ENCODE assay signal across 26 mouse cellular contexts in the genomic region with DNA sequence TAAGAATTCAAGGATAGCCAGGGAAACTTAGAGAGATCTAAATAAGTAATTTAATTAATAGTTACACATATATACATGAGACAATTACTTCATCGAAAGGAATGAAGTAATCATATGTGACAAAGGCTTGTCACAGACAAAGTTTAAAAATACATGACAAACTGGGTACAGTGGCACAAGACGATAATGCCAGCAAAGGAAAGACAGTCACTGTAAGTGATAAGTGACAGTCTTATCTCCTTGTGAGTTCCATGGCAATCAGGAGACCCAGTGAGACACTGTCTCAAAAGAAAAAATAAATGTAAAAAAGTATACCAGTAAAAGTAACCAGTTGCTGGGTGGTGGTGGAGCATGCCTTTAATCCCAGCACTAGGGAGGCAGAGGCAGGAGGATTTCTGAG. TPM values are rescaled to one million over a fixed set of nuclear protein-coding genes. Genes with fewer than 3 reads are reported as not detected.
DNase-seq lines count a peak whose midpoint lies in the region; ATAC-seq and TF ChIP-seq lines count a peak whose summit lies in the region.
"Had no signal": no experiment of that assay in that cellular context is flagged by ENCODE, and none has a peak within 500 bp of the region (broad histone marks: within the 10 kb centered on the region; RNA-seq: fewer than 3 reads in every experiment).

No protein-coding gene starts in this region.

- no peak overlapping the region for H3K4me3 ChIP-seq in liver, embryonic 12.5 days
- no peak overlapping the region for H3K4me3 ChIP-seq in liver, embryonic 11.5 days (ENCODE audit: low read depth, low read length)
- H3K4me3 ChIP-seq in liver, embryonic 14.5 days (ENCODE audit: insufficient read depth in 1 of 2, low read depth in 2 of 2, low read length in 2 of 2) = no peak overlapping the region
- no peak overlapping the region for H3K4me3 ChIP-seq in liver, postnatal 0 days (ENCODE audit: low read depth, low read length)
- H3K4me3 ChIP-seq: embryonic facial prominence, embryonic 12.5 days; embryonic facial prominence, embryonic 15.5 days; forebrain, embryonic 15.5 days; heart, adult 2 months; heart, embryonic 10.5 days; heart, embryonic 13.5 days had no signal

- H3K27ac ChIP-seq in liver, embryonic 12.5 days = no peak overlapping the region
- no peak overlapping the region for H3K27ac ChIP-seq in liver, embryonic 11.5 days (ENCODE audit: low read depth, low read length)
- no peak overlapping the region for H3K27ac ChIP-seq in liver, embryonic 14.5 days
- no peak overlapping the region for H3K27ac ChIP-seq in liver, postnatal 0 days (ENCODE audit: low read depth)
- H3K27ac ChIP-seq: embryonic facial prominence, embryonic 12.5 days; embryonic facial prominence, embryonic 15.5 days; forebrain, embryonic 15.5 days; heart, adult 2 months; heart, embryonic 10.5 days; heart, embryonic 13.5 days; hindbrain, embryonic 14.5 days; hindbrain, postnatal 0 days had no signal

- H3K27me3 ChIP-seq in liver, embryonic 12.5 days (replicated peaks) = no peaks in the 10 kb centered on the region
- no peaks in the 10 kb centered on the region for H3K27me3 ChIP-seq in liver, embryonic 11.5 days (replicated peaks; ENCODE audit: control insufficient read depth, insufficient read depth, low read length)
- H3K27me3 ChIP-seq in liver, embryonic 14.5 days (ENCODE audit: control insufficient read depth, insufficient read depth, low read length) = no peaks in the 10 kb centered on the region
- no peaks in the 10 kb centered on the region for H3K27me3 ChIP-seq in liver, postnatal 0 days (ENCODE audit: insufficient read depth, low read length)
- H3K27me3 ChIP-seq: embryonic facial prominence, embryonic 12.5 days; embryonic facial prominence, embryonic 15.5 days; forebrain, embryonic 15.5 days; heart, embryonic 13.5 days; Patski had no signal

- DNase-seq in liver, embryonic 11.5 days (ENCODE audit: low spot score) = no peak
- no peak for DNase-seq in liver, embryonic 14.5 days (ENCODE audit: low read depth in 3 of 3, low spot score in 3 of 3)
- DNase-seq in liver, postnatal 0 days = no peak
- no peak for DNase-seq in cerebellum, postnatal 25 days
- no peak for DNase-seq in cerebellum, postnatal 4 days (ENCODE audit: low spot score in 2 of 2)
- DNase-seq in neural tube, embryonic 10.5 days (ENCODE audit: extremely low spot score, low spot score) = no peak
- DNase-seq: adrenal gland, postnatal 10 days; adrenal gland, postnatal 36 days; cerebellum, adult 11 months; cerebellum, adult 2 months; cerebellum, adult 9-11 months; cerebellum, postnatal 36 days; gastrocnemius, postnatal 10 days; gastrocnemius, postnatal 36 days; heart, adult 2 months; heart, postnatal 14 days; heart, postnatal 4 days had no signal

- H3K9me3 ChIP-seq in liver, embryonic 12.5 days (replicated peaks) = no peaks in the 10 kb centered on the region
- H3K9me3 ChIP-seq in liver, embryonic 11.5 days (ENCODE audit: control insufficient read depth, low read length) = no peaks in the 10 kb centered on the region
- H3K9me3 ChIP-seq in liver, embryonic 14.5 days (ENCODE audit: control insufficient read depth, low read length) = no peaks in the 10 kb centered on the region
- H3K9me3 ChIP-seq in liver, postnatal 0 days (ENCODE audit: low read length) = no peaks in the 10 kb centered on the region
- H3K9me3 ChIP-seq: embryonic facial prominence, embryonic 12.5 days; embryonic facial prominence, embryonic 15.5 days; forebrain, embryonic 15.5 days; heart, embryonic 10.5 days had no signal

- peaks cover 12% of the 10 kb centered on the region; the same call in 1 of the 2 replicates for H3K4me1 ChIP-seq in liver, embryonic 12.5 days
- H3K4me1 ChIP-seq in liver, embryonic 11.5 days (replicated peaks; ENCODE audit: control insufficient read depth, insufficient read depth, low read length) = no peaks in the 10 kb centered on the region
- H3K4me1 ChIP-seq in liver, embryonic 14.5 days (replicated peaks; ENCODE audit: control insufficient read depth in 2 of 2, insufficient read depth in 2 of 2, low read length in 1 of 2) = 0 out of 4 replicates have a peak, but pooled peaks cover 0 to 3% of the 10 kb centered on the region in 2 experiments
- no peaks in the 10 kb centered on the region for H3K4me1 ChIP-seq in liver, postnatal 0 days (ENCODE audit: insufficient read depth)
- H3K4me1 ChIP-seq: embryonic facial prominence, embryonic 12.5 days; embryonic facial prominence, embryonic 15.5 days; forebrain, embryonic 15.5 days; heart, embryonic 10.5 days; heart, embryonic 13.5 days had no signal

- H3K36me3 ChIP-seq in liver, embryonic 12.5 days = peaks cover 24% of the 10 kb centered on the region
- peaks cover 3% of the 10 kb centered on the region; the same call in 1 of the 2 replicates for H3K36me3 ChIP-seq in liver, embryonic 11.5 days (ENCODE audit: control insufficient read depth, insufficient read depth, low read length)
- no peaks in the 10 kb centered on the region for H3K36me3 ChIP-seq in liver, embryonic 14.5 days (replicated peaks; ENCODE audit: control insufficient read depth, insufficient read depth, low read depth)
- peaks cover 21% of the 10 kb centered on the region for H3K36me3 ChIP-seq in liver, postnatal 0 days (replicated peaks; ENCODE audit: insufficient read depth, low read length)

- WGBS in liver, embryonic 12.5 days (ENCODE audit: insufficient replicate concordance) = 43% methylated on average over 2 of the region's 2 CpGs
- WGBS in liver, embryonic 11.5 days = 69% methylated on average over 2 of the region's 2 CpGs
- 38% methylated on average over 2 of the region's 2 CpGs for WGBS in liver, embryonic 14.5 days (ENCODE audit: insufficient replicate concordance)
- 54% methylated on average over 2 of the region's 2 CpGs for WGBS in liver, postnatal 0 days (ENCODE audit: insufficient replicate concordance)

- no peak overlapping the region for H3K9ac ChIP-seq in liver, embryonic 12.5 days
- no peak overlapping the region for H3K9ac ChIP-seq in liver, embryonic 11.5 days (ENCODE audit: low read depth, low read length)
- H3K9ac ChIP-seq in liver, embryonic 14.5 days (replicated peaks) = no peak overlapping the region
- H3K9ac ChIP-seq in liver, postnatal 0 days (replicated peaks) = no peak overlapping the region
- H3K9ac ChIP-seq: embryonic facial prominence, embryonic 12.5 days; embryonic facial prominence, embryonic 15.5 days; forebrain, embryonic 15.5 days; heart, embryonic 13.5 days; hindbrain, embryonic 14.5 days had no signal

- no peak for TF ChIP-seq CTCF in liver, embryonic 14.5 days (IDR thresholded peaks at IDR 0.05; ENCODE audit: low read depth)
- no peak for TF ChIP-seq CTCF in liver, postnatal 0 days (IDR thresholded peaks at IDR 0.05; ENCODE audit: low read depth)

- peak; percentile 36 for TF ChIP-seq EP300 in liver, embryonic 14.5 days (IDR thresholded peaks at IDR 0.05; ENCODE audit: low read depth)
- TF ChIP-seq EP300 in liver, postnatal 0 days (IDR thresholded peaks at IDR 0.05; ENCODE audit: low read depth) = 0 out of 2 replicates have a peak, but pooled peaks have one; percentile 29

- peak; percentile 68 for ATAC-seq in liver, embryonic 12.5 days
- no peak; the same call in 1 of the 2 replicates for ATAC-seq in liver, embryonic 11.5 days (replicated peaks; ENCODE audit: low FRiP score)
- ATAC-seq in liver, embryonic 14.5 days (ENCODE audit: insufficient read depth) = peak; percentile 52
- ATAC-seq in liver, postnatal 0 days = no peak
- ATAC-seq: forebrain, embryonic 15.5 days; hindbrain, postnatal 0 days; Patski had no signal

- no peak overlapping the region for H3K4me2 ChIP-seq in liver, embryonic 12.5 days
- H3K4me2 ChIP-seq in liver, embryonic 11.5 days = no peak overlapping the region
- no peak overlapping the region for H3K4me2 ChIP-seq in liver, embryonic 14.5 days (ENCODE audit: low read depth)
- no peak overlapping the region for H3K4me2 ChIP-seq in liver, postnatal 0 days (ENCODE audit: low read depth, low read length)
- H3K4me2 ChIP-seq: embryonic facial prominence, embryonic 12.5 days; embryonic facial prominence, embryonic 15.5 days; forebrain, embryonic 15.5 days; heart, embryonic 13.5 days; hindbrain, embryonic 14.5 days had no signal

RNA-seq across cellular contexts. Expression of a gene that starts 37.6 kb away (rescaled TPM):
- 6.7 and 7.2 TPM in 2 replicates for polyA plus RNA-seq in liver, embryonic 12.5 days (2016; fragmentation: Nextera tagmentation; extraction: Ambion mirVana)
- polyA plus RNA-seq in liver, embryonic 11.5 days (2014; fragmentation: Nextera tagmentation; extraction: Ambion mirVana) = 8.7 and 10.2 TPM in 2 replicates
- 12.8 and 15.7 TPM in 2 replicates for polyA plus RNA-seq in liver, embryonic 14.5 days (2012; rRNA removed)
- 6.4 and 7.8 TPM in 2 replicates for polyA plus RNA-seq in liver, embryonic 14.5 days (2014; fragmentation: Nextera tagmentation; extraction: Ambion mirVana)
- polyA plus RNA-seq in liver, postnatal 0 days (2015; fragmentation: Nextera tagmentation; extraction: Ambion mirVana) = 14.2 and 15.6 TPM in 2 replicates

Comparison
In these comparisons a context has a peak if more than half of its experiments do, and no peak if none do; other contexts are left out.
1. ATAC-seq: peak in liver, embryonic 12.5 days (single experiment) and liver, embryonic 14.5 days (single experiment); none in liver, embryonic 11.5 days (single experiment) and liver, postnatal 0 days (single experiment).